Mouse (Mus musculus): ENCODE results near the gene Itpkc. TPM values are rescaled to one million over a fixed set of nuclear protein-coding genes. Genes with fewer than 3 reads are reported as not detected.

Itpkc gene
- 12.1 TPM for total RNA-seq (2023)

GRCm38 (mm10) chr7:27228281-27228821 is at the start of gene Itpkc:
TSS of gene Itpkc (minus strand) at chr7:27228661.

GRCm38 (mm10) chr7:27258205-27258899 is 29.9 kb upstream of the Itpkc start, which contains the start of gene Numbl:
TSS of gene Numbl (plus strand) at chr7:27258433.

GRCm38 (mm10) chr7:27232781-27233281 is 4.4 kb upstream of the Itpkc start, which contains the start of gene Coq8b:
TSS of gene Coq8b (plus strand) at chr7:27233023.

GRCm38 (mm10) chr7:27195681-27196611 is 32.5 kb downstream of the Itpkc start, which contains the start of the genes BC024978 and Snrpa:
TSS of gene BC024978 (plus strand) at chr7:27195781.
TSS of gene Snrpa (minus strand) at chr7:27196271.

GRCm38 (mm10) chr7:27180837-27181695 is 47.4 kb downstream of the Itpkc start, which contains the start of the genes Gm21983 and Mia:
TSS of gene Gm21983 (minus strand) at chr7:27181086.
TSS of gene Mia (minus strand) at chr7:27181157.

GRCm38 (mm10) chr7:27178324-27179216 is 49.9 kb downstream of the Itpkc start, which contains the start of gene Rab4b:
TSS of gene Rab4b (minus strand) at chr7:27178896.

GRCm38 (mm10) chr7:27166614-27167474 is 61.6 kb downstream of the Itpkc start, which contains the start of gene Egln2:
TSS of gene Egln2 (minus strand) at chr7:27166802.

Other genes with a start within 250 kb of the Itpkc start
- not detected for gene Cyp2a12, start 199.6 kb downstream of the Itpkc start, total RNA-seq (2023)
- not detected for gene Cyp2f2, start 108.8 kb downstream of the Itpkc start, total RNA-seq (2023)
- not detected for gene Cyp2t4, start 74.9 kb downstream of the Itpkc start, total RNA-seq (2023)
- gene Egln2, start 61.9 kb downstream of the Itpkc start, total RNA-seq (2023): 95.0 TPM
- gene Rab4b, start 49.8 kb downstream of the Itpkc start, total RNA-seq (2023): 77.3 TPM
- gene Gm21983, start 47.6 kb downstream of the Itpkc start, total RNA-seq (2023): 0.44 TPM
- not detected for gene Mia, start 47.5 kb downstream of the Itpkc start, total RNA-seq (2023)
- 10.9 TPM for gene BC024978, start 32.9 kb downstream of the Itpkc start, total RNA-seq (2023)
- gene Snrpa, start 32.4 kb downstream of the Itpkc start, total RNA-seq (2023): 77.4 TPM
- gene Coq8b, start 4.4 kb upstream of the Itpkc start, total RNA-seq (2023): 15.3 TPM
- 2.7 TPM for gene Numbl, start 29.8 kb upstream of the Itpkc start, total RNA-seq (2023)
- gene Ltbp4, start 109.0 kb upstream of the Itpkc start, total RNA-seq (2023): 1.1 TPM
- gene Shkbp1, start 127.4 kb upstream of the Itpkc start, total RNA-seq (2023): 60.2 TPM
- 3.7 TPM for gene Gm20479, start 128.8 kb upstream of the Itpkc start, total RNA-seq (2023)
- gene Sptbn4, start 219.0 kb upstream of the Itpkc start, total RNA-seq (2023): not detected
- 14.6 TPM for gene Blvrb, start 219.3 kb upstream of the Itpkc start, total RNA-seq (2023)
- gene Sertad3, start 245.1 kb upstream of the Itpkc start, total RNA-seq (2023): 9.4 TPM